Mouse (Mus musculus) heart, embryonic 11.5 days (tissue): ENCODE measurements around the gene Hunk. TPM values are rescaled to one million over a fixed set of nuclear protein-coding genes. Genes with fewer than 3 reads are reported as not detected.
A peak's percentile ranks its signal among the peaks of the same experiment; 100 is the strongest.

Experiments used
- ATAC-seq: fragments of 200-750 bp; cut with Nextera tagmentation; replicated peaks from 2 replicates; pipeline ENCODE4 v1.8.0; 2017; ENCODE audit warnings: moderate library complexity; ENCODE audit not compliant: insufficient number of reproducible peaks, low FRiP score, low TSS enrichment
- H3K27ac ChIP-seq: fragments of 300-500 bp; sonication (generic); 2 replicates; pipeline ENCODE4 v1.5.1; 2014; ENCODE audit warnings: mild to moderate bottlenecking, low read depth, low read length
- H3K27me3 ChIP-seq: fragments of 300-500 bp; sonication (generic); 2 replicates; pipeline ENCODE4 v1.6.1; 2014; ENCODE audit warnings: mild to moderate bottlenecking, low read length, mixed read lengths; ENCODE audit not compliant: control insufficient read depth, insufficient read depth
- H3K36me3 ChIP-seq: fragments of 300-500 bp; sonication (generic); 2 replicates; pipeline ENCODE4 v1.6.1; 2014; ENCODE audit warnings: mild to moderate bottlenecking, low read length, moderate library complexity, mixed read lengths; ENCODE audit not compliant: control insufficient read depth, insufficient read depth
- H3K4me1 ChIP-seq: fragments of 300-500 bp; sonication (generic); 2 replicates; pipeline ENCODE4 v1.6.1; 2014; ENCODE audit warnings: low read length; ENCODE audit not compliant: control insufficient read depth, insufficient read depth
- H3K4me2 ChIP-seq: fragments of 300-500 bp; sonication (generic); 2 replicates; pipeline ENCODE4 v1.6.1; 2014; ENCODE audit warnings: mild to moderate bottlenecking, moderate library complexity
- H3K4me3 ChIP-seq: fragments of 300-500 bp; sonication (generic); 2 replicates; pipeline ENCODE4 v1.5.1; 2014; ENCODE audit warnings: low read depth, low read length
- H3K9ac ChIP-seq: fragments of 300-500 bp; sonication (generic); 2 replicates; pipeline ENCODE4 v1.6.1; 2014; ENCODE audit warnings: mild to moderate bottlenecking, low read depth, low read length, moderate library complexity
- H3K9me3 ChIP-seq: fragments of 300-500 bp; sonication (generic); replicated peaks from 2 replicates; pipeline ENCODE4 v1.6.1; 2016; ENCODE audit warnings: low read length; ENCODE audit not compliant: control insufficient read depth
- WGBS: fragments of 180-500 bp; shearing (Covaris S2); extraction: QIAGEN DNeasy Blood & Tissue Kit; methylation state at CpG from one replicate; pipeline ENCODE4 v1.1.7; 2014; ENCODE audit not compliant: insufficient replicate concordance; 5-methylcytosine and 5-hydroxymethylcytosine counted together
- polyA plus RNA-seq: library from polyadenylated mRNA; unstranded; fragments of >200 nt; fragmentation: Nextera tagmentation; extraction: Ambion mirVana; gene quantifications from 2 replicates; pipeline ENCODE4 v1.2.1, GENCODE M21; 2014

The Hunk gene
- polyA plus RNA-seq, 1 experiment from 2014 or later: 16.4 TPM

DNA sequence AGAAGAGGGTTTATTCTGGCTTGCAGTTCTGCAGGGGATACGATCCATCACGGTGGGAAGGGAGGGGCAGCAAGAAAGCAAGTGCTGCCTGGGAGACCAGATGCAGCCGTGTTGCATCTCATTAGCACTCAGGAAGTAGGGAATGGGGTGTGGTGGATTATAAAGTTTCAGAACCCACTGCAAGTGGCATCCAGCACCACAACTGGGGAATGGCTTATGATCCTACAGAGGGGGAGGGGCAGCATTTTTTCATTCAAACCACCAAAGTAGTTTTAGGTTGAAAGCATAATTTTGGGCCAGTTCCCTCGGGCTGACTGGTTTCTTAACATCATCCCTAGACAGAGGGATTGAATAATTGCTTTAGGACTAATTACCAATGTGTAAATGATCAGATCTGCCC lies 26.1 kb upstream of the Hunk start:
- H3K36me3 ChIP-seq: no peaks in the 10 kb centered on the region
- 20% methylated on average over 4 of the region's 4 CpGs for WGBS
- peaks cover 29% of the 10 kb centered on the region for H3K4me1 ChIP-seq
- peak overlapping the region; percentile 55 for H3K4me2 ChIP-seq
- no peak for ATAC-seq
- no peaks in the 10 kb centered on the region for H3K9me3 ChIP-seq
- no peak overlapping the region for H3K9ac ChIP-seq
- peak overlapping the region; percentile 89; the same call in 1 of the 2 replicates for H3K27ac ChIP-seq
- no peak overlapping the region for H3K4me3 ChIP-seq
- no peaks in the 10 kb centered on the region for H3K27me3 ChIP-seq

DNA sequence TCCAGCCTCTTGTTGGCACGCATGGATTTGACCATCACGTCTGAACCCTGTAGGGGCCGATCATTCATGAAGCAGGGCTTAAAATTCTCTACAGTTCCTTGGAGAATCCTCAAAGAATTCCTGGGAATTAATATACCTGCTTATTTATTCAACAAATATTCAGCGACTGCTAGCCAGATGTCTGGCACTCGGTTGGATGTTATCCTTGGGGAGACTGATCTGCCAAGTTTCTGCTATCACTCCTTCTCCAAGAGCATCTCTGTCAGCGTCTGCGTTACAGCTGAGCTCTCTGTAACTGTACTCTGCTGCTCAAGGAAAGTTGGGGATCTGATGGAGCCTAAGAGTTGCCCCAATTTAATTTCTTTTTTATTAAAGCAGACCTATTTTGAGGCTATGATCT lies 25.5 kb upstream of the Hunk start:
- Histone ChIP-seq H3K4me1 (peaks cover 29% of the 10 kb centered on the region), H3K36me3 (no peaks in the 10 kb centered on the region), H3K9me3 (no peaks in the 10 kb centered on the region), H3K4me2 (no peak overlapping the region), H3K4me3 (no peak overlapping the region), H3K27ac (no peak overlapping the region), H3K9ac (no peak overlapping the region), H3K27me3 (no peaks in the 10 kb centered on the region)
- whole genome bisulfite sequencing: 47% methylated on average over 7 of the region's 7 CpGs
- ATAC-seq: no peak

DNA sequence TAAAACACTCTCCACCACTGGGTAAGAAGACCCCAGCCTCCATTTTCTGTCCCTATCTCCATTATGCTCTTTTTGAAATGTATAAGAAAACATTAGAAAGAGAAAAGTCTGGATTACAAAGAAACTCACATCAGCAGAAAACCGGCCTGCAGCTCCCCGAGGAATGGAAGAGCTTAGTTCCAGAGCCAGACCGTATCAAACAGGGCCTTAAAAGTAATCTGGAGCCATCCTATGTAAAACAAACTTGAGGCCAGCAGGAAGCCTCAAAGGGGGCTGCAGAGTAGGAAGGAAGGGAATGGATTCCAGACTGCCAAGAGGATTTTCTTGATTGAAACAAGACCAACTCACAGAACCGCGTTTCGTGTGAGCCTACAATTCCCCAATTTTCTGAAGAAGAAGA lies 22.9 kb upstream of the Hunk start:
- H3K27me3 ChIP-seq: no peaks in the 10 kb centered on the region
- no peak overlapping the region for H3K4me2 ChIP-seq
- WGBS: 47% methylated on average over 6 of the region's 6 CpGs
- no peak for ATAC-seq
- H3K36me3 ChIP-seq: no peaks in the 10 kb centered on the region
- no peak overlapping the region for H3K4me3 ChIP-seq
- no peak overlapping the region for H3K27ac ChIP-seq
- H3K4me1 ChIP-seq: peaks cover 25% of the 10 kb centered on the region
- H3K9ac ChIP-seq: no peak overlapping the region
- H3K9me3 ChIP-seq: no peaks in the 10 kb centered on the region

DNA sequence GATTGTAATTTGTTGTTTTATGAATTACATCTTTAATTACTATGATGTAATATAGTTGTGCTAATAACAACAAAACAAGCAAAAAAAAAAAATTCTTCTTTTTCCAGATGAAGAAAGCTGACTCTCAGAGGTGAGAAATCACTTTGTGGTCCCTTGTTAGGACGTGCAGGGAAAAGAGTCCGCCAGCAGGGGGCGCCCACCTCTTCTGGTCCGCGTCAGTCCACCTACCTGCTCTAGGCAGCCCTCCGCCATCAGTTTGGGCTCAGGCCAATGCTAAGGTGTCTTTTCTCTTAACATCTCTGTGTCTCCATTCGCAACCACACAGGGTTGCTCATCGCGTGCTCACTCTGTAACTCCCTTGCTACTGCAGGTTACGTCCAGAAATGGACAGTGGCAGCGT lies 5.9 kb upstream of the Hunk start:
- H3K9ac ChIP-seq: no peak overlapping the region
- H3K9me3 ChIP-seq: no peaks in the 10 kb centered on the region
- peaks cover 2% of the 10 kb centered on the region; the same call in 1 of the 2 replicates for H3K27me3 ChIP-seq
- no peak overlapping the region for H3K4me2 ChIP-seq
- H3K36me3 ChIP-seq: no peaks in the 10 kb centered on the region
- peaks cover 4% of the 10 kb centered on the region for H3K4me1 ChIP-seq
- WGBS: 20% methylated on average over 11 of the region's 11 CpGs
- H3K4me3 ChIP-seq: no peak overlapping the region
- H3K27ac ChIP-seq: no peak overlapping the region
- ATAC-seq: no peak

DNA sequence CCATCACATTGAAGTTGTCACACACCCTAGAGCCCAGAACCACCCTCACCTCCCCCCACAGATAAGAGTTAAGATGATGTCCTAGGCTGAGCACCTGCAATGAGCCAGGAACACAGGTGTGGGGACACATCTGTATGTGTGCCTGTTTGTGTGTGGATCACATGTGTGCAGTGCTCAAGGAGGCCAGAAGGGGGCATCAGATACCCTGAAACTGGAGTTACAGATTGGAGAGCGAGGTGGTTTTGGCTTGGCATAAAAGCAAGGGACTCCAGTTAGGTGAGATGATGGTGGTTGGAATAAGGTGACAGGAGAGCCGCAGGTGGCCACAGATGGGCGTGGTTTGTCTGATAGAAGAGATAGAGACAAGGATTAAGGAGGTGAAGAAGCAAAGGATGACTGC lies 4.2 kb upstream of the Hunk start:
- Histone ChIP-seq H3K27ac (no peak overlapping the region), H3K4me1 (peaks cover 4% of the 10 kb centered on the region), H3K36me3 (no peaks in the 10 kb centered on the region), H3K4me2 (no peak overlapping the region), H3K9me3 (no peaks in the 10 kb centered on the region), H3K27me3 (peaks cover 2% of the 10 kb centered on the region; the same call in 1 of the 2 replicates), H3K4me3 (no peak overlapping the region), H3K9ac (no peak overlapping the region)
- no peak for ATAC-seq
- WGBS: 94% methylated on average over 3 of the region's 3 CpGs

- Histone ChIP-seq H3K27ac (no peak overlapping the region), H3K9me3 (no peaks in the 10 kb centered on the region), H3K36me3 (no peaks in the 10 kb centered on the region), H3K9ac (no peak overlapping the region), H3K4me1 (peaks cover 7% of the 10 kb centered on the region), H3K4me2 (no peak overlapping the region), H3K4me3 (no peak overlapping the region), H3K27me3 (peaks cover 2% of the 10 kb centered on the region; the same call in 1 of the 2 replicates)
- WGBS: 83% methylated on average over 10 of the region's 10 CpGs
- ATAC-seq: no peak
Measured at GRCm38 (mm10) chr16:90382701-90383280, 3.0 kb upstream of the Hunk start.

- Histone ChIP-seq H3K4me2 (peak overlapping the region; percentile 24; the same call in 1 of the 2 replicates), H3K4me3 (no peak overlapping the region), H3K9ac (no peak overlapping the region), H3K27ac (no peak overlapping the region), H3K4me1 (peaks cover 18% of the 10 kb centered on the region), H3K36me3 (no peaks in the 10 kb centered on the region), H3K9me3 (no peaks in the 10 kb centered on the region), H3K27me3 (peaks cover 2% of the 10 kb centered on the region; the same call in 1 of the 2 replicates)
- WGBS: 49% methylated on average over 3 of the region's 3 CpGs
- ATAC-seq: no peak
Measured at GRCm38 (mm10) chr16:90384058-90384457, 1.8 kb upstream of the Hunk start.

DNA sequence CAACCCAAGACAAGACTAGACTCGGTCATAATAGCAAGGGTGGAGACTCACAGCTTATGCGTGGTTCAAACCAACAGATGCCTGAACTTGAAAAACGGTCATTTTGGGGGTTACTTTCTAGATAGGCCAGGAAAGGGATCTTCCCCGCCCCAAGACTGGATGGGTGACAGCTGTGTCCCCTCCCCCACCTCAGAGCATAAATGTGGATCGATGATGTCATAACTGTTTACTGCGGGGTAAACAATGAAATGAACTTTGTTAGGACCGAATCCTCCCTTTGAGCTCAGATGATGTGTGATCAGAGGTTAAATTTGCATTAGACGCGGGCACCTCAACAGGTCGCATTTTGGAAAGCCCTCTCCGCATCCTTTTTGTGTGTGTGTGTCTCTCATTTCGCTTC lies 967 bp upstream of the Hunk start:
- ATAC-seq: no peak
- H3K9ac ChIP-seq: peak overlapping the region; percentile 95
- peaks cover 26% of the 10 kb centered on the region for H3K4me1 ChIP-seq
- H3K27ac ChIP-seq: peak overlapping the region; percentile 96
- 5% methylated on average over 12 of the region's 12 CpGs for WGBS
- H3K4me3 ChIP-seq: peak overlapping the region; percentile 91
- H3K4me2 ChIP-seq: peak overlapping the region; percentile 90
- no peaks in the 10 kb centered on the region for H3K9me3 ChIP-seq
- no peaks in the 10 kb centered on the region for H3K36me3 ChIP-seq
- H3K27me3 ChIP-seq: peaks cover 2% of the 10 kb centered on the region; the same call in 1 of the 2 replicates

- WGBS: 0% methylated on average over 16 of the region's 16 CpGs
- H3K9me3 ChIP-seq: no peaks in the 10 kb centered on the region
- peak overlapping the region; percentile 96 for H3K27ac ChIP-seq
- peak overlapping the region; percentile 95 for H3K9ac ChIP-seq
- H3K27me3 ChIP-seq: peaks cover 2% of the 10 kb centered on the region; the same call in 1 of the 2 replicates
- no peaks in the 10 kb centered on the region for H3K36me3 ChIP-seq
- peak overlapping the region; percentile 90 for H3K4me2 ChIP-seq
- peak; percentile 20; the same call in 1 of the 2 replicates for ATAC-seq
- H3K4me1 ChIP-seq: peaks cover 31% of the 10 kb centered on the region
- H3K4me3 ChIP-seq: peak overlapping the region; percentile 91
Measured at GRCm38 (mm10) chr16:90385326-90385687, 506 bp upstream of the Hunk start.
